Comparison of ENCODE assay signal across 17 mouse cellular contexts in the genomic region with DNA sequence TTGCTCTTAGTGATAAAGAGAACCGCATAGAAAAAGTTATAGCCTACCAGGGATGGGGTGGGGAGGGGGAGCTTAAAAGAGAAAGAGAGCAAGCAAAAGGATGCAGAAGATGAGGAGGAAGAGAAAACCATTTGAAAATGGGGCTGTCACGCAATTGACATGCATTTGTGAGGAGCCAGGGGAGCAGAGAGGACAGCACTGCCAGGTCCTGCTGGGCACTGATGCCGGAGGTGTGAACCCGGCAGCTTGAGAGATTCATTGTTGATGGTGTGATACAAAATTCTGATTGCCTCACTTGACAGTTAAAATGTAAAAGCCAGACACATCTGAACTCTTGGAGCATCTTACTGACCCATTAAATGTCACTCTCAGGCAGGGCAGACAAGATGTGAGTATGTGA. TPM values are rescaled to one million over a fixed set of nuclear protein-coding genes. Genes with fewer than 3 reads are reported as not detected.
"Had no signal": no experiment of that assay in that cellular context is flagged by ENCODE, and none has a peak within 500 bp of the region (broad histone marks: within the 10 kb centered on the region; RNA-seq: fewer than 3 reads in every experiment).

No protein-coding gene starts in this region.

- H3K36me3 ChIP-seq: liver, embryonic 13.5 days; midbrain, embryonic 12.5 days; midbrain, embryonic 15.5 days; neural tube, embryonic 12.5 days; neural tube, embryonic 15.5 days had no signal

- ATAC-seq: lung, postnatal 0 days; midbrain, embryonic 15.5 days had no signal

- H3K27me3 ChIP-seq: liver, embryonic 13.5 days; midbrain, embryonic 15.5 days; neural tube, embryonic 12.5 days; neural tube, embryonic 15.5 days had no signal

- H3K4me2 ChIP-seq: liver, embryonic 13.5 days; lung, embryonic 14.5 days; midbrain, embryonic 12.5 days; midbrain, embryonic 15.5 days; neural tube, embryonic 12.5 days had no signal

- H3K9me3 ChIP-seq: liver, embryonic 13.5 days; midbrain, embryonic 12.5 days; midbrain, embryonic 15.5 days; neural tube, embryonic 12.5 days; neural tube, embryonic 15.5 days had no signal

- H3K9ac ChIP-seq: liver, embryonic 13.5 days; lung, embryonic 14.5 days; midbrain, embryonic 12.5 days; midbrain, embryonic 15.5 days; neural tube, embryonic 12.5 days; neural tube, embryonic 15.5 days had no signal

- DNase-seq: liver, embryonic 13.5 days; right cerebral cortex, adult 18-20 months; right cerebral cortex, postnatal 14 days; right cerebral cortex, postnatal 4 days; thymus, adult 2 months; thymus, postnatal 14 days; thymus, postnatal 4 days had no signal

- H3K27ac ChIP-seq: liver, embryonic 13.5 days; macrophage; midbrain, embryonic 12.5 days; midbrain, embryonic 15.5 days; neural tube, embryonic 12.5 days; neural tube, embryonic 15.5 days; stomach, postnatal 0 days had no signal

- H3K4me3 ChIP-seq: liver, embryonic 13.5 days; midbrain, embryonic 12.5 days; midbrain, embryonic 15.5 days; neural tube, embryonic 12.5 days; neural tube, embryonic 15.5 days had no signal

RNA-seq across cellular contexts. Expression of a gene that starts 27.8 kb away (rescaled TPM):
- polyA plus RNA-seq: limb, embryonic 14.5 days; liver, embryonic 13.5 days; liver, embryonic 16.5 days; lung, postnatal 0 days; macrophage; midbrain, embryonic 12.5 days; midbrain, embryonic 15.5 days; neural tube, embryonic 12.5 days; neural tube, embryonic 15.5 days; stomach, postnatal 0 days; thymus, adult 2 months had no signal
